Mouse (Mus musculus) cerebellum, adult 2 months (tissue): ENCODE results near the gene Slc35b4. TPM values are rescaled to one million over a fixed set of nuclear protein-coding genes. Genes with fewer than 3 reads are reported as not detected.

Experiments used
- DNase-seq, 2 experiments: peaks; one replicate each; pipeline ENCODE4 v3.0.0; 2021
- H3K27ac ChIP-seq: fragments of 200-500 bp; 2 replicates; pipeline ENCODE4 v1.5.1; 2012; ENCODE audit warnings: low read length, control low read depth, inconsistent platforms; ENCODE audit not compliant: insufficient read depth
- H3K27me3 ChIP-seq: fragments of 200-500 bp; 2 replicates; pipeline ENCODE4 v1.6.1; 2012; ENCODE audit warnings: inconsistent platforms, mild to moderate bottlenecking, low read length, moderate library complexity; ENCODE audit not compliant: control insufficient read depth, insufficient read depth
- H3K4me1 ChIP-seq: fragments of 200-500 bp; 2 replicates; pipeline ENCODE4 v1.6.1; 2011; ENCODE audit warnings: low read length; ENCODE audit not compliant: control insufficient read depth, insufficient read depth
- H3K4me3 ChIP-seq: fragments of 200-500 bp; replicated peaks from 2 replicates; pipeline ENCODE3; 2011; ENCODE audit warnings: mild to moderate bottlenecking, low read depth, low read length, control low read depth; ENCODE audit not compliant: insufficient read depth
- CTCF ChIP-seq: fragments of 200-500 bp; IDR thresholded peaks from 2 replicates; pipeline ENCODE4 v1.5.1; 2011; ENCODE audit warnings: low read depth, mild to moderate bottlenecking, control low read depth, low read length, moderate library complexity, borderline replicate concordance; ENCODE audit not compliant: insufficient read depth
- POLR2A ChIP-seq: fragments of 200-500 bp; IDR thresholded peaks from 2 replicates; pipeline ENCODE4 v1.6.1; 2011; ENCODE audit warnings: low read length, control low read depth, borderline replicate concordance; ENCODE audit not compliant: insufficient read depth
- WGBS: fragments of 180-500 bp; shearing (Covaris S2); methylation state at CpG from one replicate; pipeline ENCODE4 v1.1.7; 2018; 5-methylcytosine and 5-hydroxymethylcytosine counted together
- polyA plus RNA-seq: library from polyadenylated mRNA; depleted of rRNA; stranded (reverse); fragments of >200 nt; gene quantifications from 2 replicates; pipeline ENCODE4 v1.2.3, GENCODE M21; 2012; rRNA removed

The Slc35b4 gene
- polyA plus RNA-seq, 1 experiment = 46.4 TPM

GRCm38 (mm10) chr6:34138366-34138765, 38.5 kb downstream of the Slc35b4 start:
- Histone ChIP-seq H3K4me3 (no peak overlapping the region), H3K4me1 (no peaks in the 10 kb centered on the region), H3K27ac (no peak overlapping the region), H3K27me3 (no peaks in the 10 kb centered on the region)
- TF ChIP-seq POLR2A = no peak
- no peak for TF ChIP-seq CTCF
- no peak for DNase-seq
- 81% methylated on average over 3 of the region's 3 CpGs for WGBS

- no peak overlapping the region for H3K27ac ChIP-seq
- no peak overlapping the region for H3K4me3 ChIP-seq
- no peaks in the 10 kb centered on the region for H3K4me1 ChIP-seq
- no peak for DNase-seq
- 78% methylated on average over 9 of the region's 9 CpGs for WGBS
- TF ChIP-seq POLR2A = no peak
- no peak for TF ChIP-seq CTCF
- no peaks in the 10 kb centered on the region for H3K27me3 ChIP-seq
These were observed 44.5 kb downstream of the Slc35b4 start for GRCm38 (mm10) chr6:34132391-34132790.

GRCm38 (mm10) chr6:34129261-34129660, 47.6 kb downstream of the Slc35b4 start:
- Histone ChIP-seq H3K4me1 (no peaks in the 10 kb centered on the region), H3K27ac (no peak overlapping the region), H3K4me3 (no peak overlapping the region), H3K27me3 (no peaks in the 10 kb centered on the region)
- no peak for DNase-seq
- WGBS = 85% methylated on average over 2 of the region's 2 CpGs
- TF ChIP-seq CTCF = no peak
- TF ChIP-seq POLR2A = no peak

GRCm38 (mm10) chr6:34124401-34124800, 52.5 kb downstream of the Slc35b4 start:
- H3K27ac ChIP-seq = no peak overlapping the region
- DNase-seq = no peak
- H3K4me3 ChIP-seq = no peak overlapping the region
- no peaks in the 10 kb centered on the region for H3K4me1 ChIP-seq
- TF ChIP-seq CTCF = no peak
- TF ChIP-seq POLR2A = no peak
- H3K27me3 ChIP-seq = no peaks in the 10 kb centered on the region
- WGBS = 78% methylated on average over 2 of the region's 2 CpGs

- Histone ChIP-seq H3K27ac (no peak overlapping the region), H3K4me1 (no peaks in the 10 kb centered on the region), H3K4me3 (no peak overlapping the region), H3K27me3 (no peaks in the 10 kb centered on the region)
- TF ChIP-seq CTCF = no peak
- no peak for TF ChIP-seq POLR2A
- WGBS = 94% methylated on average over 7 of the region's 7 CpGs
- no peak for DNase-seq
These were observed 60.0 kb downstream of the Slc35b4 start for GRCm38 (mm10) chr6:34116838-34117478.

- DNase-seq = no peak
- H3K27me3 ChIP-seq = no peaks in the 10 kb centered on the region
- no peak overlapping the region for H3K27ac ChIP-seq
- no peaks in the 10 kb centered on the region for H3K4me1 ChIP-seq
- WGBS = 64% methylated on average over 6 of the region's 6 CpGs
- no peak for TF ChIP-seq POLR2A
- no peak for TF ChIP-seq CTCF
- H3K4me3 ChIP-seq = no peak overlapping the region
These were observed 65.5 kb downstream of the Slc35b4 start for GRCm38 (mm10) chr6:34111406-34111805.

GRCm38 (mm10) chr6:34110571-34110970, 66.3 kb downstream of the Slc35b4 start:
- 52% methylated on average over 10 of the region's 10 CpGs for whole genome bisulfite sequencing
- H3K27ac ChIP-seq = no peak overlapping the region
- TF ChIP-seq CTCF = no peak
- TF ChIP-seq POLR2A = no peak
- no peaks in the 10 kb centered on the region for H3K27me3 ChIP-seq
- DNase-seq = no peak
- no peaks in the 10 kb centered on the region for H3K4me1 ChIP-seq
- H3K4me3 ChIP-seq = no peak overlapping the region

Other genes starting within 250 kb of the Slc35b4 start
- gene Lrguk, start 147.7 kb downstream of the Slc35b4 start, polyA plus RNA-seq = 0.41 and 0.43 TPM in 2 replicates
- gene Akr1b3, start 140.4 kb upstream of the Slc35b4 start, polyA plus RNA-seq = 72.7 and 73.5 TPM in 2 replicates
- gene Akr1b8, start 177.0 kb upstream of the Slc35b4 start, polyA plus RNA-seq = 1.6 TPM in 2 replicates
- gene Akr1b10, start 207.1 kb upstream of the Slc35b4 start, polyA plus RNA-seq = 38.4 and 45.4 TPM in 2 replicates
- 1.7 and 1.9 TPM in 2 replicates for gene Akr1b7, start 235.2 kb upstream of the Slc35b4 start, polyA plus RNA-seq